Mouse (Mus musculus) lung, postnatal 0 days (tissue): ENCODE results near the gene Aldh6a1. TPM values are rescaled to one million over a fixed set of nuclear protein-coding genes. Genes with fewer than 3 reads are reported as not detected.

Experiments used
- ATAC-seq: fragments of 200-750 bp; cut with Nextera tagmentation; 2 replicates; pipeline ENCODE4 v1.8.0; 2017; ENCODE audit warnings: moderate library complexity
- DNase-seq: peaks from one replicate; pipeline ENCODE4 v3.0.0-alpha.2; 2016; ENCODE audit warnings: low spot score
- H3K27ac ChIP-seq: fragments of 300-500 bp; sonication (generic); 2 replicates; pipeline ENCODE4 v1.5.1; 2014; ENCODE audit warnings: antibody characterized with exemption, mild to moderate bottlenecking, low read length, mixed read lengths
- H3K27me3 ChIP-seq: fragments of 300-500 bp; sonication (generic); replicated peaks from 2 replicates; pipeline ENCODE4 v1.6.1; 2014; ENCODE audit warnings: low read length, mixed read lengths; ENCODE audit not compliant: insufficient read depth
- H3K36me3 ChIP-seq: fragments of 300-500 bp; sonication (generic); 2 replicates; pipeline ENCODE4 v1.6.1; 2014; ENCODE audit warnings: low read length, mixed read lengths; ENCODE audit not compliant: insufficient read depth
- H3K4me1 ChIP-seq: fragments of 300-500 bp; sonication (generic); 2 replicates; pipeline ENCODE4 v1.6.1; 2014; ENCODE audit warnings: antibody characterized with exemption, low read depth, low read length, mixed read lengths; ENCODE audit not compliant: insufficient read depth
- H3K4me2 ChIP-seq: fragments of 300-500 bp; sonication (generic); replicated peaks from 2 replicates; pipeline ENCODE4 v1.6.1; 2014; ENCODE audit warnings: low read depth, mild to moderate bottlenecking, low read length, moderate library complexity, mixed read lengths
- H3K4me3 ChIP-seq: fragments of 300-500 bp; sonication (generic); 2 replicates; pipeline ENCODE4 v1.5.1; 2014; ENCODE audit warnings: low read depth, low read length
- H3K9ac ChIP-seq: fragments of 300-500 bp; sonication (generic); replicated peaks from 2 replicates; pipeline ENCODE4 v1.6.1; 2014; ENCODE audit warnings: low read depth, mild to moderate bottlenecking
- H3K9me3 ChIP-seq: fragments of 300-500 bp; sonication (generic); 2 replicates; pipeline ENCODE4 v1.6.1; 2016; ENCODE audit warnings: low read length, mixed read lengths
- CTCF ChIP-seq: IDR thresholded peaks from 2 replicates; pipeline ENCODE4 v1.5.1; 2016; ENCODE audit warnings: antibody characterized with exemption, mild to moderate bottlenecking
- EP300 ChIP-seq: IDR thresholded peaks from 2 replicates; pipeline ENCODE4 v1.6.1; 2016; ENCODE audit warnings: antibody characterized with exemption, mild to moderate bottlenecking, control low read depth
- WGBS: fragments of 180-500 bp; shearing (Covaris S2); extraction: QIAGEN DNeasy Blood & Tissue Kit; methylation state at CpG from one replicate; pipeline ENCODE4 v1.1.7; 2014; 5-methylcytosine and 5-hydroxymethylcytosine counted together
- polyA plus RNA-seq: library from polyadenylated mRNA; unstranded; fragments of >200 nt; fragmentation: Nextera tagmentation; extraction: Ambion mirVana; gene quantifications from 2 replicates; pipeline ENCODE4 v1.2.1, GENCODE M21; 2015

Gene Aldh6a1
- polyA plus RNA-seq, 1 experiment from 2014 or later = 52.1 TPM

GRCm38 (mm10) chr12:84478937-84479336, 28.1 kb upstream of the Aldh6a1 start:
- 81% methylated on average over 7 of the region's 7 CpGs for WGBS
- ATAC-seq = no peak
- no peak for TF ChIP-seq EP300
- TF ChIP-seq CTCF = no peak
- Histone ChIP-seq H3K9me3 (no peaks in the 10 kb centered on the region), H3K4me3 (no peak overlapping the region), H3K4me2 (no peak overlapping the region), H3K36me3 (no peaks in the 10 kb centered on the region), H3K4me1 (no peaks in the 10 kb centered on the region), H3K27ac (no peak overlapping the region), H3K9ac (no peak overlapping the region), H3K27me3 (no peaks in the 10 kb centered on the region)
- no peak for DNase-seq

- ATAC-seq (no peak), DNase-seq (peak; percentile 73)
- Histone ChIP-seq H3K4me2 (no peak overlapping the region), H3K9me3 (no peaks in the 10 kb centered on the region), H3K36me3 (peaks cover 6% of the 10 kb centered on the region; the same call in 1 of the 2 replicates), H3K27me3 (no peaks in the 10 kb centered on the region), H3K4me1 (no peaks in the 10 kb centered on the region), H3K4me3 (no peak overlapping the region), H3K9ac (no peak overlapping the region), H3K27ac (no peak overlapping the region)
- TF ChIP-seq CTCF (peak; percentile 77), EP300 (no peak)
- WGBS = 0% methylated on average over 1 of the region's 1 CpGs
These were observed 17.9 kb upstream of the Aldh6a1 start for GRCm38 (mm10) chr12:84468701-84469100.

GRCm38 (mm10) chr12:84462856-84463255, 12.1 kb upstream of the Aldh6a1 start:
- no peak for TF ChIP-seq EP300
- TF ChIP-seq CTCF = no peak
- Histone ChIP-seq H3K4me3 (no peak overlapping the region), H3K36me3 (peaks cover 11% of the 10 kb centered on the region; the same call in 1 of the 2 replicates), H3K4me1 (no peaks in the 10 kb centered on the region), H3K9ac (no peak overlapping the region), H3K27ac (no peak overlapping the region), H3K9me3 (no peaks in the 10 kb centered on the region), H3K4me2 (no peak overlapping the region), H3K27me3 (no peaks in the 10 kb centered on the region)
- whole genome bisulfite sequencing = 94% methylated on average over 3 of the region's 3 CpGs
- ATAC-seq (no peak), DNase-seq (no peak)

- 85% methylated on average over 5 of the region's 5 CpGs for WGBS
These were observed 10.6 kb upstream of the Aldh6a1 start for GRCm38 (mm10) chr12:84461416-84461815.

GRCm38 (mm10) chr12:84459845-84460244, 9.0 kb upstream of the Aldh6a1 start:
- DNase-seq (no peak), ATAC-seq (no peak)
- TF ChIP-seq EP300 (no peak), CTCF (peak; percentile 47)
- Histone ChIP-seq H3K9ac (no peak overlapping the region), H3K36me3 (peaks cover 11% of the 10 kb centered on the region; the same call in 1 of the 2 replicates), H3K9me3 (no peaks in the 10 kb centered on the region), H3K27ac (no peak overlapping the region), H3K4me3 (no peak overlapping the region), H3K27me3 (no peaks in the 10 kb centered on the region), H3K4me2 (no peak overlapping the region), H3K4me1 (no peaks in the 10 kb centered on the region)
- 41% methylated on average over 1 of the region's 1 CpGs for WGBS

More at GRCm38 (mm10) chr12:84461416-84461815, 10.6 kb upstream of the Aldh6a1 start:
- Histone ChIP-seq H3K4me1 (no peaks in the 10 kb centered on the region), H3K36me3 (peaks cover 11% of the 10 kb centered on the region; the same call in 1 of the 2 replicates), H3K9me3 (no peaks in the 10 kb centered on the region), H3K4me2 (no peak overlapping the region), H3K27ac (no peak overlapping the region), H3K27me3 (no peaks in the 10 kb centered on the region), H3K9ac (no peak overlapping the region), H3K4me3 (no peak overlapping the region)
- no peak for TF ChIP-seq CTCF
- no peak for TF ChIP-seq EP300
- DNase-seq = no peak
- ATAC-seq = no peak

- TF ChIP-seq CTCF = no peak
- no peak for TF ChIP-seq EP300
- WGBS = 91% methylated on average over 3 of the region's 3 CpGs
- Histone ChIP-seq H3K9me3 (no peaks in the 10 kb centered on the region), H3K4me2 (no peak overlapping the region), H3K4me3 (no peak overlapping the region), H3K9ac (no peak overlapping the region), H3K36me3 (peaks cover 5% of the 10 kb centered on the region; the same call in 1 of the 2 replicates), H3K27me3 (no peaks in the 10 kb centered on the region), H3K4me1 (peaks cover 3% of the 10 kb centered on the region; the same call in 1 of the 2 replicates), H3K27ac (no peak overlapping the region)
- DNase-seq (no peak), ATAC-seq (no peak)
These were observed 6.1 kb upstream of the Aldh6a1 start for GRCm38 (mm10) chr12:84456911-84457310.

- no peaks in the 10 kb centered on the region for H3K27me3 ChIP-seq
- DNase-seq (peak; percentile 13), ATAC-seq (no peak)
- H3K36me3 ChIP-seq = no peaks in the 10 kb centered on the region
- peaks cover 8% of the 10 kb centered on the region; the same call in 1 of the 2 replicates for H3K4me1 ChIP-seq
- H3K27ac ChIP-seq = peak overlapping the region; percentile 91
- TF ChIP-seq EP300 = no peak
- no peak for TF ChIP-seq CTCF
- H3K9me3 ChIP-seq = no peaks in the 10 kb centered on the region
- peak overlapping the region; percentile 80 for H3K4me2 ChIP-seq
- H3K9ac ChIP-seq = peak overlapping the region; percentile 58
- peak overlapping the region; percentile 70 for H3K4me3 ChIP-seq
- 1% methylated on average over 11 of the region's 11 CpGs for WGBS
These were observed 997 bp upstream of the Aldh6a1 start for GRCm38 (mm10) chr12:84451801-84452200.
